ENCODE assay signal across 17 mouse cellular contexts in genomic region chr17:45187402-45187801, GRCm38 (mm10).
"Had no signal": no experiment of that assay in that cellular context is flagged by ENCODE, and none has a peak within 500 bp of the region (broad histone marks: within the 10 kb centered on the region; RNA-seq: fewer than 3 reads in every experiment).

No protein-coding gene starts in this region.

- H3K9ac ChIP-seq: lung, embryonic 15.5 days; midbrain, embryonic 13.5 days; midbrain, embryonic 15.5 days; neural tube, embryonic 12.5 days; stomach, embryonic 15.5 days had no signal

- H3K27me3 ChIP-seq: lung, embryonic 15.5 days; midbrain, embryonic 13.5 days; midbrain, embryonic 15.5 days; neural tube, embryonic 12.5 days; stomach, embryonic 15.5 days had no signal

- H3K4me3 ChIP-seq: lung, embryonic 15.5 days; megakaryocyte, embryonic 14.5 days; midbrain, embryonic 13.5 days; midbrain, embryonic 15.5 days; neural tube, embryonic 12.5 days; stomach, embryonic 15.5 days had no signal

- H3K27ac ChIP-seq: lung, embryonic 15.5 days; macrophage; midbrain, embryonic 13.5 days; midbrain, embryonic 15.5 days; neural tube, embryonic 12.5 days; stomach, embryonic 15.5 days; stomach, postnatal 0 days had no signal

- H3K4me2 ChIP-seq: lung, embryonic 15.5 days; midbrain, embryonic 11.5 days; midbrain, embryonic 13.5 days; midbrain, embryonic 15.5 days; neural tube, embryonic 12.5 days; stomach, embryonic 15.5 days had no signal

- ATAC-seq: lung, postnatal 0 days; midbrain, embryonic 15.5 days had no signal

- H3K36me3 ChIP-seq: lung, embryonic 15.5 days; midbrain, embryonic 13.5 days; midbrain, embryonic 15.5 days; neural tube, embryonic 12.5 days; stomach, embryonic 15.5 days had no signal

- H3K9me3 ChIP-seq: lung, embryonic 15.5 days; midbrain, embryonic 15.5 days; stomach, embryonic 15.5 days had no signal

- DNase-seq: lung, adult 2 months; lung, postnatal 14 days; lung, postnatal 36 days; right cerebral cortex, postnatal 14 days; thymus, adult 2 months; thymus, postnatal 25 days; thymus, postnatal 4 days had no signal

- H3K4me1 ChIP-seq: lung, embryonic 15.5 days; megakaryocyte, embryonic 14.5 days; midbrain, embryonic 13.5 days; midbrain, embryonic 15.5 days; neural tube, embryonic 12.5 days; stomach, embryonic 15.5 days had no signal
